Mouse (Mus musculus) kidney, postnatal 25 days (tissue): Measurements from ENCODE around the gene Capns2.

Source experiments
- DNase-seq, 2 experiments: peaks; one replicate each; pipeline ENCODE4 v3.0.0; 2021; ENCODE audit warnings: mixed read lengths in 2 of 2

The Capns2 gene

GRCm38 (mm10) chr8:92906553-92906952, 5.3 kb downstream of the Capns2 start:
- no peak for DNase-seq

DNA sequence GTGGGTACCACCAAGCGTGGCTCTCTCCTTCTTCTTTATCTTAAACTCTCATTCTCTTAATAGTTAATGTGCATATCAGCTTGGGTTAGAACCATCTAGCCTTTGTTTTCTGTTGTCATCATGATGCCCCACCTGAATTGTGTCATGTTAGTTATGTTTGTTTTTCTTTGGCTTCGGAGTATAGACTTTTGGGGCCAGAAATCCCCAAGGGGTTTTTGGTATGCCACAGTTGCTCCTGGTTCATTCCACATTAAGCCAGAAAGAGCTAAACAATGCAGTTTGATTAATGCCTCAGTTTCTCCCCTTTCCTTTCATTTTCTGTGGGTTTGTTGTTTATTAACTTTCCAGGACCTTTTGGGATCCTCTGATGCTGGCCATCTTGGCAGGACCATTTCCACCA, 7.2 kb downstream of the Capns2 start:
- no peak for DNase-seq

DNA sequence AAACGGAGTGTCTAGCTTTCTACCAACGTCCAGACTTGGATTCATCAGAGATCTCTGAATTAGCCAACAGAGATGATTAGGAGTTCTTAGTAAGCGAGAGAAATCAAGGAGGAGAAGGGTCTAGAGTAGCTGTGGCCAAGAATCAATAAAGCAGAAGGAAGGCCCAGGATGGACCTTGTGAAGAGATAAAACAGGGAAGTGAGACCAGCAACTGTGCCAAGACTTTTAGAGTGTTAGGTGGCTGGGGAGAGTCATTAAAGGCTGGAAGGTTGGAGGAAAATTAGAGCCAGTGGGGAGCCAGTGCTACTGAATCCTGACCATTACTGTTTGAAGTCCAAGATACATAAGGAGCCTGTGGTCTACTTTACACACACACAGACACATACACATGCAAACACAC, 10.3 kb downstream of the Capns2 start:
- no peak for DNase-seq

GRCm38 (mm10) chr8:92913396-92913795, 12.2 kb downstream of the Capns2 start:
- no peak for DNase-seq

- DNase-seq: no peak
Measured at GRCm38 (mm10) chr8:92916082-92916481, 14.9 kb downstream of the Capns2 start.

- no peak for DNase-seq
Measured at GRCm38 (mm10) chr8:92921768-92922167, 20.6 kb downstream of the Capns2 start.

DNA sequence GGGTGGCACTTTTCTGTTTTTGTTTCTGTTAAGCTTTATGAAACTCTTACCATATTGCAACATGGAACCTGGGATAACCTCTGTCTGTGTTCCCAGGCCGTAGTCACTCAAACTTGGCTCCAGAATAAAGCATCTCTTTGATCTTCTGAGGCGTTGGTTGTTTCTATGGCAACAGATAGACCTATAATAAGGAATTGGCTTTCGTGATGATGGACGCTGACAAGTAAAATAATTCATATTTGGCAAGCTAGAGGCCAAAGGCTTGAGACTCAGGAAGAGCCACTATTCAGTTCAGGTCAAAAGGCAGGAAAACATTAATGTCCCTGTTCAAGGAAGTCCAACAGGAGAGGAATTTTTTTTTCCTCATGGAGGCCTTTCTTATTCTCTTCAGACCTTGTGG, 27.8 kb downstream of the Capns2 start:
- no peak for DNase-seq

- DNase-seq: no peak
Measured at GRCm38 (mm10) chr8:92938056-92938455, 36.8 kb downstream of the Capns2 start.

DNA sequence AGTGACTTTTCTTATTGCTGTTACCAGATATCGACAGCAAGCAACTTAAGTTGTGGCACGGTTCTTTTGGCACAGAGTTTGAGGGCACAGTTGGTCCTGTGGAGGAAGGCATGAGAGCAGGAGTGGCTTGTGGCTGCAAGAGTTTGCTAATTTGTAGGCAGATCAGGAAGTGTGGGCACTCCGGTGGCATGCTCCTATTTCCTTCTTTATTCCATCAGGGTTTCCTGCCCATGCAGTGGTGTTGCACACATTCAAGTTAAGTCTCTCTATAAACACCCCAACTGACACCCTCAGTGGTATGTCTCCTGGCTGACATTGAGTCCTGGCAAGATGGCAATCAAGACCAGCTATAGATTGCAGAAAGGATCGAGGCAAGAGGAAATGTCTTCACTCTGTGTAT, 47.9 kb downstream of the Capns2 start:
- DNase-seq: no peak

GRCm38 (mm10) chr8:92950639-92951371, 49.6 kb downstream of the Capns2 start:
- no peak for DNase-seq
